Mouse (Mus musculus) 3134 (cell line): ENCODE data around the gene Tstd2.

Experiments
- DNase-seq: peaks from one replicate; pipeline ENCODE4 v3.0.0-alpha.2; 2011; ENCODE audit warnings: low spot score; ENCODE audit not compliant: insufficient read length; ENCODE audit errors: extremely low read depth

The Tstd2 gene

DNA sequence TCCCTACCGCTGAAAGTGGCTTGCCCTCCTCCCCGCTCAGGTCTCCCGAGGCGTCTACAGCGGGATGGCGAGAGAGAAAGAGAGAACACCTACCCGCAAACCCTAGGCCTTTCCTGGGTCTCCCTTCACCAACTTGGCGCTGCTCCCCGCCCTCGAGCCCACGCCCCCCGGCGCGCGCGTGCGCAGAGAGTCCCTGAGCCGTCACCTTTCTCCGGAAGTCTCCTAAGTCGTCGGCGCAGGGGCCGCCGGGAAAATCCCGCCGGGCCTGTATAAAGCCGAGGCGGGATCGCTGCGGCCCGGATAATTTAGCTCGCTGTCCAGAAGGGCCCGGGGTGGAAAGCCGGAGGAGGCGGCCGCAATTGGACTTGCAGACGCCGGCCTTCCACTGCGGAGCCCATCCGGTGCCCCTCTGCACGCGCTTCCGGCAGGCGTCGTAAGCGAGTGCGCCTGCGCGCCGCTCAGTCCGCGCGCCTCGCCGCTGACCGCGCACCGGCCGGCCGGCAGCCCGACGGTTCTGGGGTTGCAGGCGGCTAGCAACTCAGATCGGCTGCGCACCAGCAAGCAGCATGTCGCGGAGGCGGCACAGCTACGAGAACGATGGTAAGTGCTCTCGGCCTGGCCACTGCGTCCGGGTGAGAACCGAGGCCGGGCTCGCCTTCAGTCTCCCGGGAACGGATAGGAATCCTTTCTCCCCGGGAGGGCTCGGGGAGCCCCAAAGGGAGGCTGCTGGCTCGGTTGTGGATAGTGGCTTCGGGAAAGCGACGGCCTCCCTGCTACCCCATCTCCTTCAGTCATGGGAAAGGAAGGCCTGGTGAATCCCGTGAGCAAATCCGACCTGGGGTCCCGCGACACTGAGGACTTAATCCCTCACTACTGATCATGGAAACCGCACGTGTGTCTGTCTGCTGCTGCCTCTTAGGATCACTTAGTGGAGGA is at the start of gene Tstd2, which contains the start of gene Ncbp1:
Gene Tstd2 (minus strand): TSS at position 408 of the 936 bp plus-strand sequence.
Gene Ncbp1 (plus strand): TSS at position 327 of the 936 bp plus-strand sequence.
- peak; percentile 97 for DNase-seq

DNA sequence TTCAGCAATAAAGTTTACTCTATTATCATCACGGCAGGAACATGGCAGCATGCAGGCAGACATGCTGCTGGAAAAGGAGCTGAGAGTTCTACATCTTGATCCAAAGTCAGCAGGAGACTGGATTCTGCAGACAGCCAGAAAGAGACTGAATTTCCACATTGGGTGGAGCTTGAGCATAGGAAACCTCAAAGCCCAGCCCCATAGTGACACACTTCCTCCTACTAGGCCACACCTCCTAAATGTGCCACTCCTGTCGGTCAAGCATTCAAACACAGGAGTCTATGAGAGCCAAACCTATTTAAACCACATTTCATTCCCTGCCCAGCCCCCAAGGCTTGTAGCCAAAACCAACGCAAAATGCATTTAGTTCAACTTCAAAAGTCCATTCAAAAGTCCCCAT is 48.0 kb upstream of the Tstd2 start:
- DNase-seq, result no peak

DNA sequence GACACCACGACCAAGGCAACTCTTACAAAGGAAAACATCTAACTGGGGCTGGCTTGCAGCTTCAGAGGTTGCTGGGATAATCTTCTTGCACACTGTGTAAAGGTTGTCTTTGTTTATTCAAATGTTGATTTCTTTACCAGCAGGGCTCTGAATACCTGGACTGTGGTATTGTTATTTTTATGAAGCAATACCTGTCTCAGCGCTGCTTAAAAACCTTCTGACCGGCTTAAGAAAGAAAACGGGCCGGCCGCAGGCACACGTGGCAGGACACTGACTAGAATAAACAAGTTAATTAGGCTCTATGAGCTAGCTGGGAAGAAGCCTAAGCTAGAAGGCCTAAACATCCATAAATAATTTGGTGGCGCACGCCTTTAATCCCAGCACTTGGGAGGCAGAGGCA is 47.4 kb upstream of the Tstd2 start:
- no peak for DNase-seq

- DNase-seq, result no peak
Observed at GRCm38 (mm10) chr4:46185423-46185822, 46.9 kb upstream of the Tstd2 start.

GRCm38 (mm10) chr4:46182181-46182580 is 43.7 kb upstream of the Tstd2 start:
- no peak for DNase-seq

DNA sequence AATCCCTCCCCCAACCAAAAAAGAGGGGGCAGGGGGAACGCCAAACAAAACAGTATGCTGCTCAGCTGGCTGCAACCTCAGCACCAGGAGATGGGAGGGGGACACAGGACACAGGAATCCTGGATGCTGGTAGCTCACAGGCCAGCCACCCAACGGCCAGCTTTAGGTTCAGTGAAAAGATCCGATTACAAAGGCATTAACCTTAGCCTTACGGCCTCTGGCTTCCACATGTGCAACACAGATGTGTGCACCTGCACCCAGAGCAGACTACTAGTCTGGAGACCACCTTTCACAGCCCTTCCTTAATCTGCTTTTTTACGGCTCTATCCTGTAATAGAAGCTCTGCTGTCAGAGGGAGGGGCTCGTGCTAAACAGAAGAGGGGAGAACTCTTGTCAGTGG is 42.7 kb upstream of the Tstd2 start:
- no peak for DNase-seq

GRCm38 (mm10) chr4:46177496-46177895 is 39.0 kb upstream of the Tstd2 start:
- DNase-seq, result no peak

DNA sequence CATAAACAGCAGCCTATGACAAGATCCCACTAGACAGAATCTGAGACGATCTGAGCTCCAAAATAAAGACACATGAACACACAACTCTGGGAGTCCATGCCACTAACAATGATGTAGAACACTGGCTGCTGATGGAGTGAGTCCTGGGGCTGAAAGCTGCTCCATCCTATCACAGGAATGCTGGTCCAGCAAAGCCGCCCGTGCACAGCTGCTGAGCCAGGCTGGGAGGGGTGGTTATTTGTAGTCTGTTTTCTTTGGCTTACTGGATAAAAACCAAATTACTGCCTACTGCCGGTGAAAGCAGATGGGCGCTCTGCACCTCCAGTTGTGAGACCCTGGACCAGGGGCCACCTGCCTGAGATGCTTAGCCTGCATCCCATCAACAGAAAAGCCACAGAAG is 38.5 kb upstream of the Tstd2 start:
- DNase-seq, result no peak

- no peak for DNase-seq
Observed at GRCm38 (mm10) chr4:46176313-46176712, 37.8 kb upstream of the Tstd2 start.

DNA sequence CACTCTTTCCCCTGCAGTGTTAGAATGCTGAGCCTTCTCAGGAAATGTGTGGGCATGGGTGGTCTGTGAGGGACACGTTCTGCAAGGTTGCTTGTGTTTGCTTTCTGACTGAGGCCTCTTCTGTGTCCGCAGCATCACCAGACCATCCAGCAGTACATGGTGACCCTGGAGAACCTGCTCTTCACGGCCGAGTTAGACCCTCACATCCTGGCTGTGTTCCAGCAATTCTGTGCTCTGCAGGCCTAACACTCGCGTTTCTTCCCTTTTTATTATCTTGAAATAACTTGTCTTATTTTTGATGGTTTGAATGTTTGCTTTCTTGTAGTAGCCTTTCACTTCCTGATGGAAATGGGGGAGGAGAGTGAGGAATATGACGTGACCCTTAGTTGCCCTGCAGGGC is 33.3 kb upstream of the Tstd2 start:
- no peak for DNase-seq

DNA sequence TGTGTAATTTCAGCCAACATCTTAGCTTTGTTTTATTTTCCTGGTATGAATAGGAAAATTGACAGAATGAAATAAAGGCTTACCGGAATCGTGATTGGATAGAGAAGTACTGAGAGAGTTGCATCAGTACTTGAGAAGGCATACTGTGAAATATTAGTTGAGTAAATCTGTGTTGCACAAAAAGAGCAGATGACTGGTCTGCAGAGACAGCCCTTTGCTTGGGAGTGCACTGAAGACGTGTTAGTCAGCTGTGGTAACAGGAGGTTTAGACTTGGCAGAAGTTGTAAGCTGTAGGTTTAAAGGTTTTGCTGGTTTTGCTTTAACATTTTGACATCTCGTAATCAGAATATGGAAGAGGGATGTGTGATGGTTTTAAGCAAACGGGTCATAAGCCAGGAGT is 27.3 kb upstream of the Tstd2 start:
- DNase-seq, result no peak

- DNase-seq, result no peak
Observed at GRCm38 (mm10) chr4:46164027-46164426, 25.5 kb upstream of the Tstd2 start.

- DNase-seq, result no peak
Observed at GRCm38 (mm10) chr4:46151903-46152544, 13.5 kb upstream of the Tstd2 start.

DNA sequence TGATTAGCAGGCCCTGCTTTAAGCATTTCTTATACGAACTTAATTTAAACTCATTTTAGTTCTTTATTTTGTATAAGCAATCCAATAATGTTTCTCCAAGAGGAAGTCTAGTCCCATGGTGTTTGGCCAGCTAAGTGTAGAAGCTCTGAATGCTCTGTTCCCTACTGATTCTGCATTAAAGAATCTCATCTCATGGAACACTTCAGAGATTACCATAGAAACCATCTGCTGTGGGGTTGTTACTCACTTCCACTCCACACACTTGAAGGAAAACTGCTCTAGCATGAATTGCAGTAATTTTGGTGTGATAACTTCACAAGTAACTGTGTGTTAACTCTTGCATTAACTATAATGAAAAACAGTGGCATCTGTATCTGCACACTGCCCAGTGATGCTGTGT is 8.4 kb upstream of the Tstd2 start:
- no peak for DNase-seq

DNA sequence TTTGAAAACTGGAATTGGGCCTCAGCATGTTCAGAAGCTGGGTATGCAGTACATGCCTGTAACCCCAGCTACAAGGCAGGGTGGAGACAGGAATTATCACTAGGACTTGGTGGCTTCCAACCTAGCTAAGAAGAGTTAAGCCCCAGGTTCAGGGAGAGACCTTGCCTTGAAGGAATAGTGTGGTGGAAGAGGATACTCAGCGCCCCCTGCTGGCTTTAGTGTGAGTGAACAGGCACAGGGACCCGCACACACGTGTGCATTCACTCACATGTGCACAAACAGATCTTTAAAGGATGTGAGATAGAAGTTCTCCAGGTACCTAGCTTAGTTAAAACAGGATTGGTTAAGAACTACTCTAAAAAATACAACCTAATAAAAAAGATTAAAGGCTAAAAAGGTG is 5.8 kb upstream of the Tstd2 start:
- DNase-seq, result no peak

- DNase-seq, result no peak
Observed at GRCm38 (mm10) chr4:46137629-46138286, 736 bp downstream of the Tstd2 start.

- DNase-seq, result no peak
Observed at GRCm38 (mm10) chr4:46131791-46132190, 6.7 kb downstream of the Tstd2 start.

GRCm38 (mm10) chr4:46130221-46130620 is 8.3 kb downstream of the Tstd2 start:
- DNase-seq, result peak; percentile 37

GRCm38 (mm10) chr4:46129311-46130004 is 9.0 kb downstream of the Tstd2 start:
- no peak for DNase-seq

- DNase-seq, result peak; percentile 58
Observed at GRCm38 (mm10) chr4:46126541-46126940, 12.0 kb downstream of the Tstd2 start.

DNA sequence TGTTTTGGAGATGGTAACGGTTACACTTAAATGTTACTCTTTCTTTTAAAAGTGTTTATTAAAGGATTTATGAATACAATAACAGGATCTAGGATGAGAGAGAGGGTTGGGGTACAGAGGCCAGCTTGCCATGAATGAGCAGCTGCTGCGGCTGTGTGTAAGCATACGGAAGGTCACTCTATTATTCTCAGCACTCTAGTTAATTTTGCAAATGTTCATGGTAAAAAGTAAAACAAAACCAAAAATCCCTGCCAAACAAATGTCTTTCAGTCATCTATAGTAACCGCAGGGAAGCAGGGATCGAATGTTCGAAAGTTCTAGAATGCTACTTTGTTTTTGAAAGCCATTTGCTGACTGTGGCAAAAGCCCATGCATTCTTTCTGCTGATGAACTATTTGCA is 15.1 kb downstream of the Tstd2 start:
- no peak for DNase-seq
